Mouse (Mus musculus) neural tube, embryonic 11.5 days (tissue): ENCODE measurements around the gene Rbm17. TPM values are rescaled to one million over a fixed set of nuclear protein-coding genes. Genes with fewer than 3 reads are reported as not detected.
"Not testable (repeated sequence)": the region's sequence is repeated elsewhere in the genome, so short reads cannot be mapped to it uniquely, and the experiment has no call there.

Experiments used
- ATAC-seq: fragments of 200-750 bp; cut with Nextera tagmentation; 2 replicates; pipeline ENCODE4 v1.8.0; 2017; ENCODE audit warnings: moderate number of reproducible peaks, mild to moderate bottlenecking, moderate TSS enrichment, moderate library complexity; ENCODE audit not compliant: insufficient read depth, low FRiP score, low TSS enrichment
- DNase-seq: peaks from one replicate; pipeline ENCODE4 v3.0.0-alpha.2; 2015; ENCODE audit warnings: low spot score
- H3K27ac ChIP-seq: fragments of 300-500 bp; sonication (generic); 2 replicates; pipeline ENCODE4 v1.5.1; 2014; ENCODE audit warnings: low read depth, mild to moderate bottlenecking, low read length
- H3K27me3 ChIP-seq: fragments of 300-500 bp; sonication (generic); 2 replicates; pipeline ENCODE4 v1.6.1; 2014; ENCODE audit warnings: mild to moderate bottlenecking, low read length, mixed read lengths; ENCODE audit not compliant: control insufficient read depth, insufficient read depth
- H3K36me3 ChIP-seq: fragments of 300-500 bp; sonication (generic); 2 replicates; pipeline ENCODE4 v1.6.1; 2014; ENCODE audit warnings: mild to moderate bottlenecking, low read length, moderate library complexity, mixed read lengths; ENCODE audit not compliant: control insufficient read depth, insufficient read depth
- H3K4me1 ChIP-seq: fragments of 300-500 bp; sonication (generic); 2 replicates; pipeline ENCODE4 v1.6.1; 2014; ENCODE audit warnings: low read length, mixed read lengths; ENCODE audit not compliant: control insufficient read depth, insufficient read depth
- H3K4me2 ChIP-seq: fragments of 300-500 bp; sonication (generic); 2 replicates; pipeline ENCODE4 v1.6.1; 2014; ENCODE audit warnings: low read depth, mild to moderate bottlenecking, moderate library complexity
- H3K4me3 ChIP-seq: fragments of 300-500 bp; sonication (generic); 2 replicates; pipeline ENCODE4 v1.5.1; 2014; ENCODE audit warnings: low read depth, low read length
- H3K9ac ChIP-seq: fragments of 300-500 bp; sonication (generic); 2 replicates; pipeline ENCODE4 v1.6.1; 2014; ENCODE audit warnings: mild to moderate bottlenecking, low read length
- H3K9me3 ChIP-seq: fragments of 300-500 bp; sonication (generic); 2 replicates; pipeline ENCODE4 v1.6.1; 2016; ENCODE audit warnings: low read length; ENCODE audit not compliant: control insufficient read depth
- WGBS: fragments of 180-500 bp; shearing (Covaris S2); extraction: QIAGEN DNeasy Blood & Tissue Kit; methylation state at CpG from one replicate; pipeline ENCODE4 v1.1.7; 2014; 5-methylcytosine and 5-hydroxymethylcytosine counted together
- polyA plus RNA-seq: library from polyadenylated mRNA; unstranded; fragments of >200 nt; fragmentation: Nextera tagmentation; extraction: Ambion mirVana; gene quantifications from 2 replicates; pipeline ENCODE4 v1.2.1, GENCODE M21; 2014

Gene Rbm17
- polyA plus RNA-seq, 1 experiment from 2014 or later = 192 TPM

GRCm38 (mm10) chr2:11636138-11636480 lies 32.2 kb upstream of the Rbm17 start:
- Histone ChIP-seq H3K27me3 (no peaks in the 10 kb centered on the region), H3K36me3 (no peaks in the 10 kb centered on the region), H3K9me3 (no peaks in the 10 kb centered on the region), H3K4me1 (no peaks in the 10 kb centered on the region), H3K4me3 (no peak overlapping the region), H3K9ac (no peak overlapping the region), H3K27ac (no peak overlapping the region), H3K4me2 (no peak overlapping the region)
- 76% methylated on average over 3 of the region's 3 CpGs for WGBS
- ATAC-seq (no peak), DNase-seq (no peak)

GRCm38 (mm10) chr2:11635471-11636137 lies 31.7 kb upstream of the Rbm17 start:
- WGBS = 93% methylated on average over 5 of the region's 5 CpGs
- Histone ChIP-seq H3K4me1 (no peaks in the 10 kb centered on the region), H3K4me3 (no peak overlapping the region), H3K4me2 (no peak overlapping the region), H3K9ac (no peak overlapping the region), H3K36me3 (no peaks in the 10 kb centered on the region), H3K9me3 (no peaks in the 10 kb centered on the region), H3K27ac (no peak overlapping the region), H3K27me3 (no peaks in the 10 kb centered on the region)
- no peak for ATAC-seq
- DNase-seq = no peak

GRCm38 (mm10) chr2:11635035-11635434 lies 31.1 kb upstream of the Rbm17 start:
- H3K4me2 ChIP-seq = no peak overlapping the region
- WGBS = 90% methylated on average over 6 of the region's 6 CpGs
- DNase-seq = no peak

DNA sequence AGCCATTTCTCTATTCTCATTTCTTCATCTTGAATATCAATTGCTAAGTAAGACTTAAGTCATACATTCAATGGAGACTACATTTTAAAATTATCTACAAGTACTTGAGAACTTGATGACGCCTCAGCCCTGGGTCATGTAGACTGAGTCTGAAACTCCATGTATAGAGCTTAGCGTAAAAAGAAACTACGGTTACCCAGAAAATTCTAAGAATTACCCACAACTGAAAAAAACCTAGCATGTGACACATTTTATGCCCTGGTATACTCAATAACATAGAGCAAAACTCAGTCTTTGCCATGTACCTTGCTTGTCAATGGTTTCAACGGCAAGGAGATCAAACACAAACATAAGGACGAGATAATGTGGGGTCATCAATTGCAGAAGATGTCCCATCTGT lies 21.9 kb upstream of the Rbm17 start, which contains the start of gene Gm17490:
TSS of gene Gm17490 (minus strand) at position 375 of the 400 bp plus-strand sequence.
- H3K27me3 ChIP-seq = no peaks in the 10 kb centered on the region
- H3K9ac ChIP-seq = no peak within 1 kb of the TSS
- no peak within 1 kb of the TSS for H3K4me3 ChIP-seq
- no peaks in the 10 kb centered on the region for H3K9me3 ChIP-seq
- H3K4me1 ChIP-seq = no peaks in the 10 kb centered on the region
- no peak within 1 kb of the TSS for H3K27ac ChIP-seq
- 89% methylated on average over 5 of the region's 5 CpGs for WGBS
- H3K4me2 ChIP-seq = no peak within 1 kb of the TSS
- H3K36me3 ChIP-seq = no peaks in the 10 kb centered on the region
- DNase-seq (no peak), ATAC-seq (no peak)

More at GRCm38 (mm10) chr2:11635035-11635434, 31.1 kb upstream of the Rbm17 start:
- no peak overlapping the region for H3K27ac ChIP-seq
- no peaks in the 10 kb centered on the region for H3K9me3 ChIP-seq
- H3K36me3 ChIP-seq = no peaks in the 10 kb centered on the region
- H3K9ac ChIP-seq = no peak overlapping the region
- no peak overlapping the region for H3K4me3 ChIP-seq
- H3K4me1 ChIP-seq = no peaks in the 10 kb centered on the region
- ATAC-seq = no peak
- H3K27me3 ChIP-seq = no peaks in the 10 kb centered on the region

GRCm38 (mm10) chr2:11623726-11624125 lies 19.8 kb upstream of the Rbm17 start:
- 89% methylated on average over 2 of the region's 2 CpGs for WGBS
- H3K4me3 ChIP-seq = no peak overlapping the region

DNA sequence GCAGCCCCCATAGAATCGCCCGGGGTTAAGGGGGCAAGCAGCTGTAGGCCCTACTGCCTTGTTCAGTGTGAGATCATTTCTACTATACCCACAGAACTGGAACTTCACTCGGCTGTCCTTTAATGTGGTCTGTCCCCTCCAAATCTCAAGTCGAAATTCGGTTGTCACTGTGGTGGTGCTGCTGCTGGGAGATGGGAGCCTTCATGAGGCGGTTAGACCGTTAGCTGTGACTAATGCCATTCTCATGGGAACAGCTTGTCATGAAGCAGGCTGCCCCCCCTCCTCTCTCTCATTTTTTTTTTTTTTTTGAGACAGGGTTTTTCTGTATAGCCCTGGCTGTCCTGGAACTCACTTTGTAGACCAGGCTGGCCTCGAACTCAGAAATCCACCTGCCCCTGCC lies 19.2 kb upstream of the Rbm17 start:
- no peak overlapping the region for H3K4me3 ChIP-seq
- H3K36me3 ChIP-seq = no peaks in the 10 kb centered on the region
- ATAC-seq (no peak), DNase-seq (no peak)
- H3K4me2 ChIP-seq = no peak overlapping the region
- H3K9me3 ChIP-seq = no peaks in the 10 kb centered on the region
- no peak overlapping the region for H3K9ac ChIP-seq
- no peaks in the 10 kb centered on the region for H3K27me3 ChIP-seq
- no peak overlapping the region for H3K27ac ChIP-seq
- 92% methylated on average over 7 of the region's 8 CpGs for WGBS
- no peaks in the 10 kb centered on the region for H3K4me1 ChIP-seq

More at GRCm38 (mm10) chr2:11623726-11624125, 19.8 kb upstream of the Rbm17 start:
- Histone ChIP-seq H3K9me3 (no peaks in the 10 kb centered on the region), H3K27me3 (no peaks in the 10 kb centered on the region), H3K4me2 (no peak overlapping the region), H3K9ac (no peak overlapping the region), H3K4me1 (no peaks in the 10 kb centered on the region), H3K27ac (no peak overlapping the region), H3K36me3 (no peaks in the 10 kb centered on the region)
- DNase-seq (no peak), ATAC-seq (no peak)

- no peaks in the 10 kb centered on the region for H3K9me3 ChIP-seq
Measured at GRCm38 (mm10) chr2:11619598-11619997, 15.6 kb upstream of the Rbm17 start.

GRCm38 (mm10) chr2:11616846-11617245 lies 12.9 kb upstream of the Rbm17 start:
- no peaks in the 10 kb centered on the region for H3K4me1 ChIP-seq
- no peaks in the 10 kb centered on the region for H3K36me3 ChIP-seq
- no peak for ATAC-seq
- no peak overlapping the region for H3K4me3 ChIP-seq
- no peaks in the 10 kb centered on the region for H3K27me3 ChIP-seq
- WGBS = 93% methylated on average over 9 of the region's 9 CpGs
- H3K9ac ChIP-seq = no peak overlapping the region
- H3K4me2 ChIP-seq = no peak overlapping the region
- H3K9me3 ChIP-seq = no peaks in the 10 kb centered on the region
- no peak overlapping the region for H3K27ac ChIP-seq
- DNase-seq = no peak

More at GRCm38 (mm10) chr2:11619598-11619997, 15.6 kb upstream of the Rbm17 start:
- Histone ChIP-seq H3K27ac (no peak overlapping the region), H3K9ac (no peak overlapping the region), H3K4me3 (no peak overlapping the region), H3K4me1 (no peaks in the 10 kb centered on the region), H3K4me2 (no peak overlapping the region), H3K36me3 (no peaks in the 10 kb centered on the region), H3K27me3 (no peaks in the 10 kb centered on the region)
- ATAC-seq (no peak), DNase-seq (no peak)
- 77% methylated on average over 2 of the region's 2 CpGs for WGBS

GRCm38 (mm10) chr2:11612939-11613338 lies 9.0 kb upstream of the Rbm17 start:
- not testable (repeated sequence) for H3K9me3 ChIP-seq, H3K4me1 ChIP-seq, ATAC-seq, H3K4me2 ChIP-seq, DNase-seq, H3K36me3 ChIP-seq, H3K27ac ChIP-seq, H3K9ac ChIP-seq, H3K27me3 ChIP-seq, H3K4me3 ChIP-seq
- 95% methylated on average over 6 of the region's 6 CpGs for WGBS
